Mouse (Mus musculus) hindbrain, embryonic 13.5 days (tissue): ENCODE measurements around the gene Mrpl42. TPM values are rescaled to one million over a fixed set of nuclear protein-coding genes. Genes with fewer than 3 reads are reported as not detected.
A peak's percentile ranks its signal among the peaks of the same experiment; 100 is the strongest.

Experiments used
- ATAC-seq: fragments of 200-750 bp; cut with Nextera tagmentation; 2 replicates; pipeline ENCODE4 v1.8.0; 2017; ENCODE audit warnings: moderate TSS enrichment; ENCODE audit not compliant: low FRiP score
- H3K27ac ChIP-seq: fragments of 300-500 bp; sonication (generic); 2 replicates; pipeline ENCODE4 v1.5.1; 2015; ENCODE audit warnings: inconsistent platforms, mild to moderate bottlenecking, moderate library complexity
- H3K27me3 ChIP-seq: fragments of 300-500 bp; sonication (generic); 2 replicates; pipeline ENCODE4 v1.6.1; 2015; ENCODE audit warnings: mild to moderate bottlenecking, inconsistent platforms
- H3K36me3 ChIP-seq: fragments of 300-500 bp; sonication (generic); 2 replicates; pipeline ENCODE4 v1.6.1; 2015; ENCODE audit warnings: mild to moderate bottlenecking, inconsistent platforms
- H3K4me1 ChIP-seq: fragments of 300-500 bp; sonication (generic); replicated peaks from 2 replicates; pipeline ENCODE4 v1.6.1; 2015; ENCODE audit warnings: inconsistent platforms
- H3K4me2 ChIP-seq: fragments of 300-500 bp; sonication (generic); 2 replicates; pipeline ENCODE4 v1.6.1; 2015; ENCODE audit warnings: inconsistent platforms, mild to moderate bottlenecking, moderate library complexity
- H3K4me3 ChIP-seq: fragments of 300-500 bp; sonication (generic); 2 replicates; pipeline ENCODE4 v1.5.1; 2015; ENCODE audit warnings: mild to moderate bottlenecking, inconsistent platforms
- H3K9ac ChIP-seq: fragments of 300-500 bp; sonication (generic); 2 replicates; pipeline ENCODE4 v1.6.1; 2015; ENCODE audit warnings: mild to moderate bottlenecking, inconsistent platforms
- H3K9me3 ChIP-seq: fragments of 300-500 bp; sonication (generic); 2 replicates; pipeline ENCODE4 v1.6.1; 2016; ENCODE audit warnings: inconsistent platforms
- WGBS: fragments of 180-500 bp; shearing (Covaris S2); methylation state at CpG from one replicate; pipeline ENCODE4 v1.1.7; 2015; 5-methylcytosine and 5-hydroxymethylcytosine counted together
- polyA plus RNA-seq: library from polyadenylated mRNA; unstranded; fragments of >200 nt; fragmentation: Nextera tagmentation; extraction: Ambion mirVana; gene quantifications from 2 replicates; pipeline ENCODE4 v1.2.1, GENCODE M21; 2015

Gene Mrpl42
- polyA plus RNA-seq, 1 experiment from 2014 or later = 268 TPM

DNA sequence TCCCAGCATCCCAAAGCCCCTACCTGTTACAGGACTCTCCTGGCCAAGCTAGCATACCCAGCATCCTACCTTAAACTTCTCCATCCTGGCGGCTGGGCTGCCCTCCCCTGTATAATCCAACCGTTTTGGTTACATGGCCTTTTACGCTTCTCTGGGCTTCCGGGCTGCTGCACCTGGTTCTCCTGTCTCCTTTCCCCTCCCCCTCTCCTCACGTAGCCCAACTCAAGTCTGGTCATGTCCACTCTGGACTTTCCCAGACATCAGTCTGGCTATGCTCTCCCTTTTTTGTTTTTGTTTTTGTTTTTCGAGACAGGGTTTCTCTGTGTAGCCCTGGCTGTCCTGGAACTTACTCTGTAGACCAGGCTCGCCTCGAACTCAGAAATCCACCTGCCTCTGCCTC, 10.9 kb upstream of the Mrpl42 start:
- no peak overlapping the region for H3K4me2 ChIP-seq
- ATAC-seq = no peak
- peaks cover 19% of the 10 kb centered on the region for H3K4me1 ChIP-seq
- no peak overlapping the region for H3K9ac ChIP-seq
- no peaks in the 10 kb centered on the region for H3K36me3 ChIP-seq
- 91% methylated on average over 8 of the region's 8 CpGs for WGBS
- no peaks in the 10 kb centered on the region for H3K9me3 ChIP-seq
- H3K27ac ChIP-seq = no peak overlapping the region
- no peaks in the 10 kb centered on the region for H3K27me3 ChIP-seq
- H3K4me3 ChIP-seq = no peak overlapping the region

DNA sequence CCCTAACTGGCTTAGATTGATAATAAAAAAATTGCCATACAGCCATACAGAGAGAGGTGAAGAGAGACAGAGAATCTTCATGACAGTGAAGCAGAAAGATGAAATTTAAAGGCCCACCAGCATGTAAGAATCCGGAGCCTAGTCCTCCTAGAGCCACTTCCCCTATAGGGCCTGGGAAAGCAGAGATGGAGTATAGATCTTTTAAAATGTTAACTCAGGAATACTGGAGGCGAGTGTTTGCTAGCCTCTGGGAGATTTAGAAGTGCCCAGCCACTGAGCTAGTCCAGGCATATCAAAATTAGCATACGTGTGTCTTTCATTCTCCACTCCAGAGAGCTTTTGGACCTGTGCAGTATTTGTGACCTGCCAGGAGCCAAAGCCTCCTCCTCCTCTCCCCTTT, 7.5 kb upstream of the Mrpl42 start:
- no peak overlapping the region for H3K4me3 ChIP-seq
- no peak overlapping the region for H3K9ac ChIP-seq
- H3K27me3 ChIP-seq = no peaks in the 10 kb centered on the region
- H3K4me1 ChIP-seq = peaks cover 7% of the 10 kb centered on the region; the same call in 1 of the 2 replicates
- no peak for ATAC-seq
- no peak overlapping the region for H3K27ac ChIP-seq
- no peak overlapping the region for H3K4me2 ChIP-seq
- no peaks in the 10 kb centered on the region for H3K36me3 ChIP-seq
- H3K9me3 ChIP-seq = no peaks in the 10 kb centered on the region
- WGBS = 83% methylated on average over 3 of the region's 3 CpGs

DNA sequence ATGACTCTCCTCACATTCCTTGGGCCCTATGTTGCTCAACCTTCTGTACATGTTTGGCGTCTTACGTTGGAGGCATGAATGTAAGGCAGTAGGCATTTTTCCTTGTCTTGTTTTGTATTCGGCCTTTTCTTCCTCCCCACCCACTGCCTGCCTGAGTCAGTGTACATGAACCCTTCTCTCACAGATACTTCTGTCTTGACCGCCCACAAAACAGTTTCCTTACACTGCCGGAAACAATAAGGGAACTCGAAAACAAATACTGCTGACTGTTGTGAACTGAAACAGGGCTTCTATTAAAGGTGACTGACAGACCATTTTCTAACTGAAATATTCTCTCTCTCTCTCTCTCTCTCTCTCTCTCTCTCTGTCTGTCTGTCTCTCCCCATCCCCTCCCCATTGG, 7.1 kb upstream of the Mrpl42 start:
- H3K9ac ChIP-seq = no peak overlapping the region
- H3K9me3 ChIP-seq = no peaks in the 10 kb centered on the region
- 68% methylated on average over 6 of the region's 6 CpGs for WGBS
- ATAC-seq = no peak
- H3K4me3 ChIP-seq = no peak overlapping the region
- H3K36me3 ChIP-seq = no peaks in the 10 kb centered on the region
- no peaks in the 10 kb centered on the region for H3K27me3 ChIP-seq
- no peak overlapping the region for H3K27ac ChIP-seq
- H3K4me1 ChIP-seq = peaks cover 2% of the 10 kb centered on the region; the same call in 1 of the 2 replicates
- no peak overlapping the region for H3K4me2 ChIP-seq

DNA sequence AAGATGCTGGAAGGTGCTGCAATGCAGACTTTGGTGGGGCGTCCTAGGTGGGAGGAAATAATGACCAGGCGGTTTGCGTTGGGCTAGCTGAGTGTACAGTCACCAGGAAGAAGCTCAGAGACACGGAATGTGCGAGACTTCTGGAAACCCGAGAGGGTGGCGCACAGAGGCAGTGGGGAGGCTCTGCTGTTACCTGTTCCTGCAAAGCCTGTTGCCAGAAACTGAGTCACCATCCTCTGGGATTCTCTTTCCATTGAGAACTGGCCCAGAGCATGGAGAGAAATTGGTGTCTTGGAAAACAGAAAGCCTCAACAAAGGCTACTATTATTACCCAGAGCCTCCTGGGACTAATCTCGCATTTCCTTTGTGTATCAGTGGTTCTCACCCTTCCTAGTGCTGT, 6.4 kb upstream of the Mrpl42 start:
- no peak overlapping the region for H3K4me3 ChIP-seq
- H3K27ac ChIP-seq = no peak overlapping the region
- no peaks in the 10 kb centered on the region for H3K9me3 ChIP-seq
- no peak for ATAC-seq
- no peaks in the 10 kb centered on the region for H3K36me3 ChIP-seq
- H3K4me1 ChIP-seq = no peaks in the 10 kb centered on the region
- no peak overlapping the region for H3K4me2 ChIP-seq
- WGBS = 90% methylated on average over 8 of the region's 8 CpGs
- H3K27me3 ChIP-seq = no peaks in the 10 kb centered on the region
- no peak overlapping the region for H3K9ac ChIP-seq

DNA sequence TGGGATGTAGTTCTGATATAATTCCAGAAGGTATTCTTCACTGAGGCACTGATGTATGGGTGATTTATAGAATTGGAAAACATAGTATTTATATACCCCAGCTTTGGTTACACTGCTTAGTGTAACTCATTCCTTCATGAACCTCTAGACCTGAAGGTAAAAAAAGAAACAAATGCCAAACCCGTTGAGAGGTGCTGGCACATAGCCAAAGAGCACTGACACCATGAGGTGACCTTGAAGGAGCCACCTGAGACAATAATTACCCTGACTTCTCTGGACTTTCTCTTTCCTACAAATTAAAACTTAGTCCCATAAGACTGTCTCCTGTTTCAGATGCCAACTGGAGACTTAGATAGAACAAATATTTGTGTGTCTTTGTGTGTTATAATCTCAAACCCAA, 2.6 kb upstream of the Mrpl42 start:
- Histone ChIP-seq H3K4me1 (peaks cover 12% of the 10 kb centered on the region), H3K27ac (no peak overlapping the region), H3K27me3 (no peaks in the 10 kb centered on the region), H3K36me3 (no peaks in the 10 kb centered on the region), H3K4me3 (no peak overlapping the region), H3K4me2 (no peak overlapping the region), H3K9me3 (no peaks in the 10 kb centered on the region), H3K9ac (no peak overlapping the region)
- ATAC-seq = no peak
- WGBS = 55% methylated on average over 1 of the region's 1 CpGs

DNA sequence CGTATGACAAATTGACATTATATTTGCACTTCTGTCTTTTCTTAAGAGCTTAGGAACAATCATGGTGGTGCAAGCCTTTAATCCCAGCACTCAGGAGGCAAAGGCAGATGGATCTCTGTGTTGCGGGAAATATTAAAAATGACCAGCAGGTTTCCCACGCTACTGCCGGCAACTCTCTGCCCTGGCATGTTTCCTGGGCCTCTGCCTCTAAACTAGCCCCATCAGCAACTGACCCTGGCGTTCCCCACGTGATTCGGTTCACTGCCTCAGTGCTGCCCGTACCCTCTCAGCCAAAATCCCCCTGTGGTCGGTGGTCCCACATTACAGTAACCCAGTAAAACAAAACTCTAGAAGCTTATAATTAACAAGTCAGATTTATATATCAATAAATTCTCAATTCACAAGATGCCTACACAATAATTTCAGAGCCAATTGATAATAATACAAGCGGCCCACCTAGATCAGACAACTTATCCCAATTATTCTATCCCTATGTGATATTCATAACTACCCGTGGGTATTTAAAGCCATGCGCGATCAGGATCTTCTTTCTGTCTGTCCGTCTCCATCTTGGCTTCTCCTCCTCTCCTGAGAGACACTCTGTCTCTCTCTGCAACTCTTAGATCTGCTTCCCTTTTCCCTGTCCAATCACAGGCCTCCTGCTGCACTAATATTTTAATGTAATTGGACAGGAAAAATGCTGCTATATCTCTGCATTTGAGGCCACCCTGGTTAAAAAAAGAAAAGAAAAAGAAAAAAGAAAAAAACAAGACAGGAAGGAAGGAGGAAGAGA, 1.9 kb upstream of the Mrpl42 start:
- ATAC-seq = no peak
- Histone ChIP-seq H3K4me1 (peaks cover 12% of the 10 kb centered on the region), H3K9ac (no peak overlapping the region), H3K27me3 (no peaks in the 10 kb centered on the region), H3K4me2 (no peak overlapping the region), H3K27ac (no peak overlapping the region), H3K9me3 (no peaks in the 10 kb centered on the region), H3K36me3 (no peaks in the 10 kb centered on the region), H3K4me3 (no peak overlapping the region)
- WGBS = 86% methylated on average over 14 of the region's 14 CpGs

DNA sequence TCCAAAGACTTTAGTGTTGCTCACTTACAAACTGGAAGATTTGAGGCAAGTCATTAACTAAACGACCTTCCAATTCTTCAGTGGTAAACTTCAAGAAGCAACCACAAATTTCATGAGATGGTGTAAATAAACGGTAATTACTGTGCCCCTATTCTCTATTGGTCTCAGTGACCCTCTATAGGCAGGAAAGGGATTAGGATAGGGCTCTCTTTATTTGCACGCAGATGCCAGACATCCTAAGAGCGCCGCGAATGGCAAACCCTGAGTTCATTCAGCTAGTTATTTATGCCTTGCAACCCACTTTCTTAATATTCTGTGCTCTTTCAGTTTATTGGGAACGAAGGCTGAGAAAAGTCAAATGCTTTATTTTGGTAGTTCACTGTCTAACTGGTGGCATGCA, 707 bp downstream of the Mrpl42 start:
- Histone ChIP-seq H3K27ac (peak overlapping the region; percentile 92), H3K36me3 (peaks cover 13% of the 10 kb centered on the region), H3K4me3 (peak overlapping the region; percentile 82), H3K27me3 (no peaks in the 10 kb centered on the region), H3K9ac (peak overlapping the region; percentile 86), H3K4me1 (peaks cover 12% of the 10 kb centered on the region), H3K9me3 (no peaks in the 10 kb centered on the region), H3K4me2 (peak overlapping the region; percentile 61)
- no peak for ATAC-seq
- WGBS = 4% methylated on average over 7 of the region's 7 CpGs

DNA sequence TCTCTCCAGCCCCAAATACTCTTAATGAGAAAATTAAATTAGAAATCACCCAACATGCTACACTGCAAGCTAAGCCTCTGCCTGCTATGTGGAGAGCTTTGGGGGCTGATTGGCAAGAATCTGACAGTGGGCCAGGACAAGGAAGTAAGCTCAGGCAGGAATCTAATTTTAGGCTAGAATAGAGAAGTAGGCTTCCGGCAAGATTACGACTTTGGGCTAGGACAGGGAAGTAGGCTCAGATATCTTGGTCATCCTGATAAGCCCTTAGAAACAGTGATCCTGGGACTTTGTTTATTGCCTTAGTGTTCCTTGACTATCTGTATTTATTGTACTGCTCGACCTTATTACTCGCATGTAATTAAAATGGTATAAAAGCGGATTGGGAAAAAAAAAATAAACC, 7.5 kb downstream of the Mrpl42 start:
- ATAC-seq = no peak
- no peak overlapping the region for H3K9ac ChIP-seq

DNA sequence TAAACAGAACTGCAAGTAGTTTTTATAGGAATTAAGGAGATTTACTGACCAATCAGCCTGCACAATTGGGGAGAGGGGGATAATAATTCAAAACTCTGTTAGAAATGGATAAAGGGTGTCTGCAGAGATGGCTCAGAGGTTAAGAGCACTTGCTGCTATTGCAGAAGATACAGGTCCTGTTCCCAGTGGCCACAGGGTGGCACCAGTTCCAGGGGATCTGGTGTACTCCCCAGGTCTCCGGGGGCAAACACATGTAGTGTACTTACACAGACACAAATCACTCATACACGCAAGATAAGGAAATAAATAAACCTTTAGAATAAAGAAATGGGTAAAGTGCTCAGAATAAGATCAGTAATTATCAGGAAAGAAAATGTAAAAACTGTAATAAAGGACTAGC, 12.1 kb downstream of the Mrpl42 start:
- Histone ChIP-seq H3K4me1 (no peaks in the 10 kb centered on the region), H3K4me2 (no peak overlapping the region), H3K36me3 (peaks cover 91% of the 10 kb centered on the region), H3K27ac (no peak overlapping the region), H3K4me3 (no peak overlapping the region), H3K9ac (no peak overlapping the region), H3K27me3 (no peaks in the 10 kb centered on the region), H3K9me3 (no peaks in the 10 kb centered on the region)
- no peak for ATAC-seq
- WGBS = 80% methylated on average over 2 of the region's 2 CpGs

More for the DNA sequence above, 7.5 kb downstream of the Mrpl42 start:
- no peaks in the 10 kb centered on the region for H3K4me1 ChIP-seq
- H3K36me3 ChIP-seq = peaks cover 76% of the 10 kb centered on the region
- H3K27ac ChIP-seq = no peak overlapping the region
- H3K4me3 ChIP-seq = no peak overlapping the region
- no peaks in the 10 kb centered on the region for H3K9me3 ChIP-seq
- H3K4me2 ChIP-seq = no peak overlapping the region
- no peaks in the 10 kb centered on the region for H3K27me3 ChIP-seq
- WGBS = 95% methylated on average over 5 of the region's 5 CpGs

DNA sequence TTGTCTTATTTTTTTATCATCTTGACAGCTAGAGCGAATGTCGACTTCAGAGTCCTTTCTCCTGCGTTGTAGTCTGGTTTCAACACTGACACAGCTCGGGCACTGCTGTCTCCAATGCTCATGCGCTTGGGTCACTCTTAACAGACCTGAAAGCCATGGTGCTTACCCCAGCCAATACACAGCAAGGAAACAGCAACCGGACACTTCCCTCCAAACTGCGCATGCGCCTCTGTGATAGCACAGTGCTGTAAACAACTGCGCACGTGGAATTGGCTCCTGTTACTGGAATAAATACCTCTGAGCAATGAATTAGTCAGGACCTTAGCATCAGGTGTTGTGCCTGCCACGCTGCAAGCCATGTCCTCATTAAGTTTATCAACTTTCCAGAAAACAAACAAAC, 24.2 kb downstream of the Mrpl42 start:
- H3K9ac ChIP-seq = no peak overlapping the region
- H3K36me3 ChIP-seq = peaks cover 22% of the 10 kb centered on the region
- no peak overlapping the region for H3K4me2 ChIP-seq
- WGBS = 87% methylated on average over 11 of the region's 11 CpGs
- no peak overlapping the region for H3K4me3 ChIP-seq
- no peaks in the 10 kb centered on the region for H3K9me3 ChIP-seq
- no peak for ATAC-seq
- no peak overlapping the region for H3K27ac ChIP-seq
- H3K4me1 ChIP-seq = no peaks in the 10 kb centered on the region
- no peaks in the 10 kb centered on the region for H3K27me3 ChIP-seq

DNA sequence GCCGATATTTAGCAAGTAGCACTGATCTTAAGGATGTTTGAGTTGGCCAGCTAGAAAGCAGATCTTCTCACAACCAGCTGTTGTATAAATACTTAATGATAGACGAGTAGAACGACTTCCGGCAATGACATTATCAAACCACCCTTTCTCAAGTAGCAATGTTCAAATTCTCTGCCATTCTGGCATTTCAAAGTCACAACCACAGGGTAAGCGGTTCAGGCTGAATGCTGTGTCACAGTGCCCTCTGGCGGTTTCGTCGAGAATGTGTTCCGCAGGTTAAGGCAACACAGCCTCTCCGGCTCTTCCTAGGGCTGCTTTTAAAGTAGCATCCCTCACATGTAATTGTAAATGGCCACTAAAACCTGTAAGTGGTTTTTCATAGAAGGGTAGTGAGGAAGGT, 25.8 kb downstream of the Mrpl42 start:
- Histone ChIP-seq H3K27ac (no peak overlapping the region), H3K9ac (no peak overlapping the region), H3K36me3 (peaks cover 11% of the 10 kb centered on the region), H3K4me2 (no peak overlapping the region), H3K4me1 (no peaks in the 10 kb centered on the region), H3K9me3 (no peaks in the 10 kb centered on the region), H3K27me3 (no peaks in the 10 kb centered on the region), H3K4me3 (no peak overlapping the region)
- WGBS = 13% methylated on average over 10 of the region's 10 CpGs
- ATAC-seq = no peak

DNA sequence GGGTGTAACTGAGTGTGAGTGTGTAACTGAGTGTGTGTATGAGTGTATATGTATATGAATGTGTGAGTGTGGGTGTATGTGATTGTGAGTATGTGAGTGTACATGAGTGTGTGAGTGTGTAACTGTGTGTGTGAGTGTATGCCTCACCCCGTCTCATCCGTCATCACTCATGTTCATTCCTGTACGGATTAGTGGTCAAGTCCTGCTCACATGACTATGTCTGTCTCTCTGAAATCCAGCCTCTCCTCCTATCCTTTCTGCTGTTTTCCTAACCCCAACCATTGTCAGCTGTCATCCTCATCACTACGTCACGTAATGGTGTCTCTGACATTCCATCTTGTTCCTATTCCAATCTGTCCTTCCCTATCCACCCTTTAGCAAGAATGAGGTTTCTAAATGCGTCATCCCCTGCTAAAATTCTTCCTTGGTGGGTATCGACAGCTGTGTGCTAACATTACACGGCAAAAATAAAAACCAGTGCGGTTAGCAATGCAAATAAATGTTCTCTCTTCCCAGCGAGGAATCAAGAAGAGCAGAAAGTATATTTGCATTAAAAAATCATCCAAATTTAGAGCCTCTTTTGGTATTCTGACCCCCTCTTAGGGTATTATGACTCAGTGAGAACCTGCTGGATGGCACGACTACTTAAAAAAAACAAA, 29.7 kb downstream of the Mrpl42 start:
- WGBS = 86% methylated on average over 11 of the region's 11 CpGs
- H3K4me1 ChIP-seq = no peaks in the 10 kb centered on the region
- no peak for ATAC-seq
- H3K27me3 ChIP-seq = no peaks in the 10 kb centered on the region
- H3K4me3 ChIP-seq = no peak overlapping the region
- H3K9ac ChIP-seq = no peak overlapping the region
- no peak overlapping the region for H3K27ac ChIP-seq
- no peaks in the 10 kb centered on the region for H3K9me3 ChIP-seq
- H3K4me2 ChIP-seq = no peak overlapping the region
- H3K36me3 ChIP-seq = no peaks in the 10 kb centered on the region

DNA sequence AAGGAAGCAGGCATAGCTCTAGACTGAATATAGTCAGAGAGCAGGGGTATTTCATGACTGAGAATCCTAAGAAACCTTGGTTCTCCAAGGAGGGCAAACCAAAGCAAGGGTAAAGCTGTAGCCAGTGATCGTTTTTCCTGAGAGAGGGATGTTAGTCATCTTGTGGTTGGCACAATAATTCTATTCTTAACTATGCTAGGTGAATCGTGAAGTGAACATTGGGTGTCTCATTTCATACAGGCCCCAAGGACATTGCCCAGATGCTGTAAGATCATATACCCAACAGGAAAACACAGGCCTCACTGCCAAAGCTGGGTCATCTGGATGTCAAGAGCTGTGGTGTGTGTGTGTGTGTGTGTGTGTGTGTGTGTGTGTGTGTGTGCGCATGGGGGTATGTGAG, 30.6 kb downstream of the Mrpl42 start:
- H3K27ac ChIP-seq = no peak overlapping the region
- WGBS = 88% methylated on average over 3 of the region's 3 CpGs

More for the DNA sequence above, 30.6 kb downstream of the Mrpl42 start:
- no peaks in the 10 kb centered on the region for H3K36me3 ChIP-seq
- H3K4me1 ChIP-seq = no peaks in the 10 kb centered on the region
- H3K27me3 ChIP-seq = no peaks in the 10 kb centered on the region
- H3K9ac ChIP-seq = no peak overlapping the region
- H3K4me3 ChIP-seq = no peak overlapping the region
- ATAC-seq = no peak
- no peak overlapping the region for H3K4me2 ChIP-seq
- H3K9me3 ChIP-seq = no peaks in the 10 kb centered on the region
